Mouse (Mus musculus) layer of hippocampus, adult 9-11 months (tissue): ENCODE results near the gene Stk32c.

Experiments used
- DNase-seq: peaks from one replicate; pipeline ENCODE4 v3.0.0; 2022

The Stk32c gene

GRCm38 (mm10) chr7:139191619-139192018, 21.5 kb downstream of the Stk32c start:
- peak; percentile 1 for DNase-seq

DNA sequence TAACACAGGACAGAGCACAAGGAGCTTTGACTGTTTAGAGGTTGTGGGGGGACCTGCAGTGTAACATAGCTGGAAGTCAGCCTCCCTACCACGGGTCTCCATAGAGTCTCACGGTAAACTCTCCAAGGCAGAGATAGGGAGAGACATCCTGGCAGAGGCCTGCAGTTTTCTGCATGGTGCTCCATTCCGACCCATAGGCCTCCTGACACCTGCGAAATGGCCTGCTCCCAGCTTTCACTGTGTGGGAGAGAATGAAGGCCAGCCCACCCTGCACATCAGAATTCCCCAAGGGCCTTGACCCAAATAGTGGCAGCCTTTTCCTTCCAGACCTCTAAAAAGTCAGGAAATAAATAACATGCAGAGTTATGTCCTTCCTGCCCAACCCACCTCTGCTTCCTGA, 22.5 kb downstream of the Stk32c start:
- no peak for DNase-seq

GRCm38 (mm10) chr7:139188634-139189207, 24.4 kb downstream of the Stk32c start:
- no peak for DNase-seq

DNA sequence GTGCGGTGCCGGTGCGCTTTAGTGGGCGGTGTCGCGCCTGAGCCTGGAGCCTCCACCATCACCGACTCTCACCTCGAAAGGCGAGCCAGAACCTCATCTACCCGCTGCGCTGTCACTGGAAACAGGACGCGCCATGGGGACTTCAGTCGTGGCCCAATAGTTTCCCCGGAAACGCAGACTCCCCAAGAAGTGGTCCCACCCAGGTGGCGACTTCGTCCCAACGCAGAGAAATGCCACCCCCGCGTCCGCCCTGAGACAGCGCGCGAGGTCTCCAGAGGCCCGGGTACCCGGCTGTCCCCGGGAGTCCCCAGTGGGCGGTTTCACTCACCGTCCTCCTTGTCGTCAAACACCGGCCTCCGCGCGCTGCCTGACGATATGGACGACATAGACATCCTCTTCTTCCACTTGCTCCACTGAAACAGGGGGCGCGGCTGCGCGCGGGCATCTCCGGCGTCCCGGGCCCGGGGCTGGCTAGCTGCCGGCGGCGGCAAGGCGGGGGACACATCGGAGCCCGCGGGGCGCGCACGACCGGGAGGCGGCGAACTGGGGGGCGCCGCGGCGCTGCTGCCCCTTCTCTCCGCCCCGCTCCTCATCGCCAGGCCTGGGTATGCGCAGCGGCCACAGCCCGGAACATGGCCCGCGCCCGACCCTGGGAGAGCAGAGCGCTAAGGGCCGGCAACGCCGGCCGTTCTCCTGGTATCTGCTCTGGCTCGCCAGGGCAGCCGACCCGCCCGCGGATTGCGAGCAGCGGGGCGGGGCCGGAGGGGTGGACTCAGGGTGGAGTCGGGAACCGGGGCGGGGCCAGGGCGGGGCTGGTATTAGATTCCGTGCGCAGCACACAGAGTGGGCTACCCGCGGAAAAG, 25.1 kb downstream of the Stk32c start:
- peak; percentile 67 for DNase-seq

- no peak for DNase-seq
Measured at GRCm38 (mm10) chr7:139187277-139187676, 25.8 kb downstream of the Stk32c start.

DNA sequence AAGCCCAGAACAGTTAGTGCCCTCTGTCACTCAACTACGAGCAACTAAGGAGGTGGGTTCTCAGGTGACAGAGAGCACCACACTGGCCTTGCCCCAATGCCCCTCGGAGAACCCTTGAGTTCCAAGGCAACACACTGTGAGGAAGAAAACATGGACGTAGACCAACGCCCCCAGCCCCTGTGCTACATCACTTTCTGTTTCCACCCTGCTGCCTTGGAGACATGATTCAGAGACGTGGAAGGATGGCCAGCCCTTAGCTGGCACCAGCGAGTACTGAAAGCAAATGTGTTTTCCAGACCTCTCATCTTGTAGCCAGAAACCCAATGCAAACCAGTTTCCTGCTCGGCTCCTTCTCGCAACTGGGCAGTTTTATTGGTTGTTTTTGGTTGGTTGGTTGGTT, 26.7 kb downstream of the Stk32c start:
- no peak for DNase-seq

DNA sequence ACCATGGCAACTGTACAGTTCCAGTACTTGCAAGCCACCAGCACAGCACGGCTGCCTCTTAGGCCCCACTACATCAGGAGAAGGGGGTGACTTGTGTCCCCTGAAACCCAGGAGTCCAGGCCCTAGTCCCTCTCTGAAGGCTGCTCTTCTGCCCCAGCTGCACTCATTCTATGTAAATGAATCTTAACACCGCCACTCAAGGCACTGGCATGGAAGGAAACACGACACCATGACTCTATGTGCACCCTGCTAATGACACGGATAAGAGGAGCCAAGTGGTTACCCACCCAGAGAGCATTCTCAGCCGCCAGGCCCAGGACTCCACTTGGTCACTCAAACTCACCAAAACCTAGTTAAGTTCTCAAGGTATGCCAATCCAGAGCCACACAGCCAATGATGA, 27.1 kb downstream of the Stk32c start:
- DNase-seq = no peak

DNA sequence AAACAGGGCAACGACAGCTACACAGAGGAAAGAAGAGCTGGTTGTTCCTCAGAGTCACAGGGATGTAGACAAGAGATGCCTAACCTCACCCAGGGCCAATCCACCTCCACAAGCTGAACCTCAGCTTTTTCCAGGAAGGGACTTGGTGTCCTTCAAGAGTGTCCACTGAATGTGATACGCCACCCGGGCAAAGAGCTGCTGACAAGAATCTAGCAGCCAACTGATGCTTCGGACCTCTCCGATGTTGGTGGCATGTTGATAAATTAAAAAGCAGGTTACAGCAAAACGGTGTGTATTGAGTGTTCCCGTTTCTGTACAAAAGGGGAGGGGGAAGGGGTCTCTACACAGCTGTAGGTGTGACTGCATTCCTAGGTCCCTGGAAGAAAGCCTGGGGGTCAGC, 28.3 kb downstream of the Stk32c start:
- no peak for DNase-seq

DNA sequence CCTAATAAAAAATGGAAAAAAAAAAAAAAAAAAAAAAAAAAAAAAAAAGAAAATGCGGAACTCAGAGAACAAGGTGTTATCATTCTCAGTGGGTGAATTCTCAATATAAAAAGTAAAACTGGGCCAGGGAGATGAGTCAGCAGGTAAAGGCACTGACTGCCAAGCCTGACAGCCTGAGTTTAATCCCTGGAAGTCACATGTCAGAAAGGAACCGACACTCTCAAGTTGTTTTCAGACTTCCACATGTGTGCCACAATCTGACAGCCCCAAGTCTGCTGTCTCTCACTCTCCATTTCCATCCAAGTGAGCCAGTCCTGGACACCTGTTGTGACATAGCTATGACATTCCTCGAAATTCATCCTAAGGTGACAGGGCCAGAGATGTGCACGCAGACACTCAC, 28.7 kb downstream of the Stk32c start:
- DNase-seq = no peak

- no peak for DNase-seq
Measured at GRCm38 (mm10) chr7:139180058-139180457, 33.0 kb downstream of the Stk32c start.

DNA sequence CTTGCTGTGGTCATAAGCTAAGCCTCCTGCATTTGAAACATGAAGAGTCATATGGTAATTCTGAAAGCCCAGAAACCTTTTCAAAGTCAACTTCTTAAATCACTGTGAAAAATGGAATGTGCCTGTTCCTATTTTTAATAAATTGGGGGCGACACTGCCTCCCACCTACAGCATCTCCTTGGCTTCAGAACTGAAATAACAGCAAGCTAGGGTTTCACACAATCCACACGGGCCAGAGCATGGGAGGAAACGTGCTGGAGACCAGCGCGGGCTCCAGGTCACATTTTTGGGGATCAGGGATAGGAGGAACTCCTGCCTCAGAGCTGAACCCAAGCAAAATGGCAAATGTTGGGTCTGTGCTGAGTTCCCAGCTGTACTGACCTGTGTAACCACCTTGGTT, 33.8 kb downstream of the Stk32c start:
- DNase-seq = peak; percentile 46

DNA sequence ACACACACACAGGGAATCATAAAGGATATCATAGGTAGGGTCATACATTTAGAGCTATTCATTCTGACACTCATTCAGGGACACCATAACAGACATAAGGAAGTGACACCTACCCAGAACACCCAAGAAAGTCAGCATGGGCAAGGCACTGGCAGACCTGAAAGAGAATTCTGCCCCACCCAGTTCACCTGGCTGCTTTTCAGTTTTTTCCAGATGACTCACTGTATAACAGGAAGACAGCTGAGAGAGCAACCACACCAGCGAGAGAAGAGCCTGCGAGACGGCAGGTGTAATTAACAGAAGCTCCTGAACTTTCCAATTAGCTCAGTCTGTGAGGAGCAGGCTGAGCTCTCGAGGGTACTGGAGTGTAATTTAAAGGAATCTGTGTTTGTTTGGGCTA, 44.0 kb downstream of the Stk32c start:
- no peak for DNase-seq

DNA sequence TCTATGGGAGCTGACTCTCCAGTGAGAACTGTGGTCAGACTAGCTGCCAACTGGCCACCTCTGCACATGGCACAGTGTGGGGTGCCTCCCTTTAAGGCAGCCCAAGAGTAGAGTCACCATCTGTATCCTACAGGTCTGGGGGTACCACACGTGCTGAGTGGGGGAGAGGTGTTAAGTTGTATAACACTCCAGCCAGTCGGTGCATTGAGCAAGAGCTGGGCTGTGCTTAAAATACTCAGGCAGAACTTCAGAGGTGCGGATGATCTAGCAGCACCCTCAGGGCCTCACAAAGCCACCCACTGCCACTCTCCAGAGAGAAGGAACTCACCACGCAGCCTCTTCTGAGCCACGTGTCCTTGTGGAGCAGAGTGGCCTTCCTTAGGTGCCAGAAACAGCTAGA, 48.7 kb downstream of the Stk32c start:
- peak; percentile 65 for DNase-seq

- peak; percentile 69 for DNase-seq
Measured at GRCm38 (mm10) chr7:139158956-139159355, 54.2 kb downstream of the Stk32c start.

GRCm38 (mm10) chr7:139158549-139158948, 54.6 kb downstream of the Stk32c start:
- DNase-seq = peak; percentile 70

- DNase-seq = no peak
Measured at GRCm38 (mm10) chr7:139157541-139157940, 55.6 kb downstream of the Stk32c start.

GRCm38 (mm10) chr7:139156341-139157058, 56.6 kb downstream of the Stk32c start:
- DNase-seq = no peak

- no peak for DNase-seq
Measured at GRCm38 (mm10) chr7:139152927-139153326, 60.2 kb downstream of the Stk32c start.

GRCm38 (mm10) chr7:139151116-139151515, 62.0 kb downstream of the Stk32c start:
- peak; percentile 66 for DNase-seq

GRCm38 (mm10) chr7:139149373-139149772, 63.7 kb downstream of the Stk32c start:
- DNase-seq = no peak

DNA sequence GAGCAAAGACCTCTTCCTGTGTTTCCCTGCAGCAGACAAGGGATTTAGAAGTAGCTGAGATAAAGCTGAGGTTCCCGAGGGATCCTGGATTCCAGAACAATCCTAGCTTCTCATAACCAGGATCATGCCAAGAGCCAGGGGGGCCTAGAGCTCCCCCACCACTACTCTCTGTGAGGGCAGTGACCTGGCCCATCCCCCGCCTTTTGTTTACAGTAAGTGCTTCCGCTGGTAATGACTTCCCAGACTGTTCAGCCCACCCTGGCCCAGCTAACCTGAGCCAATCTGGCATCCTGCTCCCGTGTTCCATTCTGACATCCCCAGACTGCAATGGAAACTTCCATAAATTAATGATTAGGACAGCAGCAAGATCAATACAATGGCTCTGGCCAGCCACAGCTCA, 65.7 kb downstream of the Stk32c start:
- no peak for DNase-seq

GRCm38 (mm10) chr7:139145891-139146290, 67.2 kb downstream of the Stk32c start:
- DNase-seq = peak; percentile 61

DNA sequence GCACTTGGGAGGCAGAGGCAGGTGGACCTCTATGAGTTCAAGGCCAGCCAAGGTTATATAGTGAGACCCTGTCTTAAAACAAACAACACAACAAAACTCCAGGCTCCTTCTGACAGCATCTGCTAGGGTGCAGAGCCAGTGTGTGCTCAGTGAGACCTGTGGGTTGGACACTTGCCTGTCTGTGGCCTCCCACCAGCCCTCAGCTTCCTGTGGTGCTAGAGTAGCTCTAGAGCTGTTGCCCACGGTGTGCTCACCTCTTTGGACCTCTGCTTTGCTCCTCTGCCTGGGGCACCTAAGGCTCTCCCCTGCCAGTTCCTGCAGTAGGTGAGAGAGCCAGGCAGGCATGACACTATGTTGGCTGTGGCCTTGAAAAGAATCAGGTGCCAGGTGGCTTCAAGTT, 69.3 kb downstream of the Stk32c start:
- DNase-seq = no peak

- DNase-seq = peak; percentile 45
Measured at GRCm38 (mm10) chr7:139139921-139140461, 73.1 kb downstream of the Stk32c start.
